Mouse (Mus musculus) embryo, embryonic 11.5 days (tissue): ENCODE measurements around the gene Flt3.

Experiments
- DNase-seq: peaks from one replicate; pipeline ENCODE4 v3.0.0-alpha.2; 2012; ENCODE audit warnings: low read depth, low spot score

The Flt3 gene

GRCm38 (mm10) chr5:147399843-147400504 is at the start of gene Flt3:
TSS of gene Flt3 (minus strand) at chr5:147400489.
- DNase-seq = no peak

DNA sequence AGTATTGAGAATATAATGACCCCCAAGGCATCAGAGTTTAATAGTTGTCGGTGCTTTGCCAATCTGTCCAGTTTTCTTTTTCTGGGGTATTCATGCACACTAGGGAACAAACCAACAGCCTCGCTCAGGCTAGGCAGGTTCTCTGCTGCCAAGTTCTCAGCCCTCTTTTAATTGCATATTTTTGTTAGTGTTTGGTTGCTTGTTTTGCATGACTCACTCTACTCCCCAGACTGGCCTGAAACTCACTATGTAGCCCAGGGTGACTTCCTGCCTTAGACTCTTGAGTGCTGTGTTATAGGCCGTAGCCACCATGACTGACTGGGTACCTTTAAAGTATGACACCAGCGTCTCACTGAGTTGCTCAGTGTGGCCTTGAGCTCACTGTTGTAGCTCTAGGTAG is 48.6 kb upstream of the Flt3 start:
- no peak for DNase-seq

DNA sequence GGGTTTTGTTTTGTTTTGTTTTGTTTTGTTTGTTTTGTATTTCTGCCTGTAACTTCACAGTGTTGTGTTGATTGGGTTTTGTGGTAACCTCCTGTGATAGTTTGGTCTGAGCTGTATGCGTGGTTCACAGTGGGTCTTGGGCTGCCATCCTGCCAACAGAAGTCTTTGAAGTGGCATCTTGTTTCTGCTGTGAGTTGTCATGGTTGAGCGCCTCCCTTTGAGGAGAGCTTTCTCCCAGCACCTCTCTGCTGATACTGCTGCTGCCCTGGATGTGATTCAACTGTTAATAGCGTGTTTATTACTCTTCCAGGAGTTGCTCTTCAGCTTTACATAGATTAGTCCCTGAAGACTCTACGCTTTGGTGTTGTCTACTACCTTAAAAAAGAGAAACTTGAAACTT is 48.2 kb upstream of the Flt3 start:
- no peak for DNase-seq

GRCm38 (mm10) chr5:147445252-147445651 is 45.0 kb upstream of the Flt3 start:
- no peak for DNase-seq

- no peak for DNase-seq
Observed at GRCm38 (mm10) chr5:147444757-147445156, 44.5 kb upstream of the Flt3 start.

DNA sequence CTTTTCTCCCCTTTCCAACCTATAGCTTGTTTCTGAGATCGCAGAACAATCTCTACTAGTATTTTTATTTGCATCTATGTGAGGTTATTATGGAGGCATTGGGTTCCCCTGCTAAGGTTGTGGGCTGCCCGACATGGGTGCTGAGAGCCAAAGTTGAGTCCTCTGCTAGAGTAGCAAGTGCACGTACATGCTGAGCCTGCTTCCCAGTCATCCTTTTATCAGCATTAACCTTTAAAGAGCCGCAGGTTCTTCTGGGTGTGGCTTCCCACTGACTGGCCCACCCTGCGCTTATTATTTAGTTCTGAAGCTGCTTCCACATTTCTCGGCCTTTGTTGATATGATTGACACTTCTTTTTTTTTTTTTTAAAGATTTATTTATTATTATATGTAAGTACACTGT is 44.0 kb upstream of the Flt3 start:
- no peak for DNase-seq

- no peak for DNase-seq
Observed at GRCm38 (mm10) chr5:147442741-147443140, 42.5 kb upstream of the Flt3 start.

GRCm38 (mm10) chr5:147441979-147442378 is 41.7 kb upstream of the Flt3 start:
- DNase-seq = no peak

DNA sequence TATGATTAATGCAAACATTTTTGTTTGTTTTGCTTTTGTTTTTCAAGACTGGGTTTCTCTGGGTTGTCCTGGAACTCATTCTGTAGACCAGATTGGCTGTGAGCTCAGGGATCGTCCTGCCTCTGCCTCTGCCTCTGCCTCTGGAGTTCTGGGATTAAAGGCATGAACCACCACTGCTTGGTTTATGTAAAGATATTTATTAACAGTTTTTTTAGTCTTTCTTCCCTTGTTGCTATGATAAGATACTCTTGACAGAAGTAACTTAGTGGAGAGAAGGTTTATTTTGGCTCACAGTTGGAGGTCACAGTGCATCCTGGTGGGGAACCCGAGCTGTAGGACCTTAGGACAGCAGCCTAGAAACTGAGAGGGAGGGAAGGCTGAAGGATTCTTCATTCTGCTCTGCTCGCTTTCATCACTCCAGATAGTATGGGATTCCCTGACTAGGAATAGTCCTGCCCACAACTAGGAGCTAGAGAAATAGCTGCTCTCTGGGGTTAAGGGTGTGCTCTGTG is 40.8 kb upstream of the Flt3 start:
- DNase-seq = no peak

DNA sequence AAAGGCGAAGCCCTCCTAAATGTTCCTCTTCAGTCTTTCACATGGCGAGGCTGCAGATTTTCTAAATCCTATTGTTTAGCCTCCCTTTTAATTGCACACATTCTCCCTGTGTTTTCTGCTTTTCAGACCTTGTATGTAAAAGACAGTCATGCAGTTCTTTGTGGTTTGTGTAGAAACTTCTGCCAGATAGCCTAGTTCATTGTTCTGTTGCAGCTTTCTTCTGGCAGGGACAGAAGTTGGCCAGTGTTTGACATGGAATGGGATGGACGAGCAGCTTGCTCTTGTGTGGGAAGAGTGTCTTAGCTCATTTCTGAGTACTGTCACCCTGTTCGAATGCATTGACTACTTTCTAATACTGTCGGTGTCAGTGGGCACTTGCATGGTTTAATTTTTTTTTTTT is 36.2 kb upstream of the Flt3 start:
- no peak for DNase-seq

DNA sequence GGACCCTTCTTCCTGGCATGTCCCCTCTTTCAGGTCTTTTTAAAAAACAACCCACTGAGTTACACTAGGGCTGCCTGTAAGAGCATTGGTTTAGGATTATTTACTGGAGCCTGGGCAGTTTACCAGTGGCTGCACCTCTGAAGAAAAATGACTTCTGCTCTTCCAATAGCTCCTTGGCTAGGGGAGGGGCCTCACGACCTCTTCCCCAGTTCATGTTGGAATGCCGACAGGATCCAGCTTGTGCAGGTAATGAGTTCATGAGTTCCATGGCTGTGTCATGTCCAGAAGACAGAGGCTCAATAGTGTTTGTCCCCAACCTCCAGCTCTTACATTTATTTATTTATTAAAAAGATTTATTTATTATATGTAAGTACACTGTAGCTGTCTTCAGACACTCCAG is 35.5 kb upstream of the Flt3 start:
- DNase-seq = no peak

DNA sequence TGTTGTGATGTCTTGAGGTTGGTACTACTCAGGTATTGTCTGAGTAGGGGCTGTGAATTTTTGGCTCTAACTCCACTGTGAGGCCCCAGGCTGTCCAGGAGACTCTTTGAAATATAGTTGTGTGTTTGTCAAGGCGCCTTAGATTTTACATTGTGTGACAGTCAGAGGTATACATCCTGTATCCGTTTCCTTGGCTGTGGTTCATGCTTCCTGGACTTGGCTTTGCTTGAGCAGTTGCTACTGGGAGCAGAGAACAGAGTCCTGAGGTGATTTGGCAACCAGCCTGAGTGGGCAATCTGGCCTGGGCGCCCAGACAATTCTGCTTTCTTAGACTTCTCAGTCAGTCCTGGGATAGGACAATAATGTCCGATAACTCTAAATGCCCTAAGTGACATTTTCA is 34.9 kb upstream of the Flt3 start:
- DNase-seq = no peak

DNA sequence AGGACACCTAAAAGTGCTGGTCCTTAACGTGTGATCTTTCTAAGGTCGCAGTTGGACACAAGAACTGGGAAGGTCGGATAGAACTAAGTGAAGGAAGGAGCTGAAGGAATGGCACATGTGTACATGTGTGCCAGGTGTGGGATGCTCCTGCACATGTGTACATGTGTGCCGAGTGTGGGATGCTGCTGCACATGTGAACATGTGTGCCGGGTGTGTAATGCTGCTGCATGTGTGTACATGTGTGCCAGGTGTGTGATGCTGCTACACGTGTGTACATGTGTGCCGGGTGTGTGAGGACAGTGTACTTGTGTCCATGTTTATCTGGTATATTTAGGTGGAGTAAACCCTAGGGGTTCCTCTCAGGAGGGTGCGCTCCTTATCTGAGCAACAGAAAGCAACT is 32.6 kb upstream of the Flt3 start:
- no peak for DNase-seq

DNA sequence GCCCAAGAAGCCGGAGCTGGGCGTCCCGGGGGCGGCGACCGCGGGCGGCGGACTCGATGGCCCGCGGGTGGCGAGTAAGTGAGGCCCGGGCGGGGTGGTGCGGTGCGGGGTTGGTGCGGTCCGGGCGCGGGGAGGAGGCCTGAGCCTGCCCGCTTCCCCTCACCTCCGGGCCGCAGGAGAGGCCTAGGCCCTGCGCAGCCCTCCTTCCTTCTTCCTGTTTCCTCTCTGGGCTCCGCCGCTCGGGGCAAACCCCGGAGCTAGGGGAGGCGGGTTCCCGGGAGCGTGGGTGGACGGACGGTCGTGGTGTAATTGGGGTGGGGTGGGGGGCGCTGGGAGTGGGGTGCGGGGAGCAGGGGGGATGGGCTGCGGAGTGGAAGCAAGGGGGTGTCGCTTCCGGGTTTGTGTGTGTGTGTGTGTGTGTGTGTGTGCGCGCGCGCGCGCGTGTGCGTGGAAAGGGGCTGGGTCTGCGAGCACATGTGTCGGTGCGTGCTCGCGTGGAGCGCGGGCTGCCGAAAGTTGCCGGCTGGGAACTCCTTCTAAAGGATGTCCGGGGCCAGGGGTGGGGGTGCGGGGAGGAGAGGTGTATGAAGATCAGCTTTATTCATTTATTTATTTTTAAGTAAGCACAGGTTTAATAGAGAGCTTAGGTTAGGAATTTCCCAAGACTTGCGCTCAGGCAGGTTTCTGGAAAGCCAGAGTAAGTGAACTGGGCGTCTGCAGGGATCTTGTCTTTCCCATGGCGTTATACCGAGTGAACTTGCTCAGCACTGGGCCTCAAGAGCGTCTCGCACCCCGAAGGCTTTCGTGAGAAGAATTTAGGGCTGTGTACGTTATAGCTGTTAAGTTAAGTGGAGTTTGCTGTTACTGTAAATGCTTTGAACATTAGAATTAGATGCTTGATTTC is 30.9 kb upstream of the Flt3 start:
- peak; percentile 22 for DNase-seq

DNA sequence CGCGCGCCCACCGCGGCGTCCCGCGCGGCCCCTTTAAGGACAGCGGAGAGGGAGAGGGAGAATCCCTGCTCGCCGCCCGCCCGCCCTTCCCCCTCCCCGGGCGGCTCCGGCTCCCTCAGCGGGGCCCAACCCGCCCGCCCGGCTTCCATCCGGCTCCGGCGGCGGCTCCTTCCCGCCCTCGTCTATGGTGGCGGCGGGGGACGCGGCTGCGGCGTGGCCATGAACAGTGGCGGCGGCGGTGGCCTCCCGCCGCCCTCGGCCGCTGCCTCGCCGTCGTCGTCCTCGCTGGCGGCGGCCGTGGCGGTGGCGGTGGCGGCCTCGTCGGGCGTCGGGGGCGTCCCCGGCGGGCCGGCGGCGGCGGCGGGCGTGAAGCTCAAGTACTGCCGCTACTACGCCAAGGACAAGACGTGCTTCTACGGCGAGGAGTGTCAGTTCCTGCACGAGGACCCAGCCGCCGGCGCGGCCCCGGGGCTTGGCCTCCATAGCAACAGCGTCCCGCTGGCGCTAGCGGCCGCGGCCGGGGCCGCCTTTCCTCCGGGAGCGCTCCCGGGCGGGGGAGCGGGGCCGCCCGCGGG is 30.2 kb upstream of the Flt3 start:
- peak; percentile 19 for DNase-seq

GRCm38 (mm10) chr5:147429535-147430305 is 29.4 kb upstream of the Flt3 start, which contains the start of gene Pan3:
TSS of gene Pan3 (plus strand) at chr5:147430161.
- DNase-seq = peak; percentile 93

DNA sequence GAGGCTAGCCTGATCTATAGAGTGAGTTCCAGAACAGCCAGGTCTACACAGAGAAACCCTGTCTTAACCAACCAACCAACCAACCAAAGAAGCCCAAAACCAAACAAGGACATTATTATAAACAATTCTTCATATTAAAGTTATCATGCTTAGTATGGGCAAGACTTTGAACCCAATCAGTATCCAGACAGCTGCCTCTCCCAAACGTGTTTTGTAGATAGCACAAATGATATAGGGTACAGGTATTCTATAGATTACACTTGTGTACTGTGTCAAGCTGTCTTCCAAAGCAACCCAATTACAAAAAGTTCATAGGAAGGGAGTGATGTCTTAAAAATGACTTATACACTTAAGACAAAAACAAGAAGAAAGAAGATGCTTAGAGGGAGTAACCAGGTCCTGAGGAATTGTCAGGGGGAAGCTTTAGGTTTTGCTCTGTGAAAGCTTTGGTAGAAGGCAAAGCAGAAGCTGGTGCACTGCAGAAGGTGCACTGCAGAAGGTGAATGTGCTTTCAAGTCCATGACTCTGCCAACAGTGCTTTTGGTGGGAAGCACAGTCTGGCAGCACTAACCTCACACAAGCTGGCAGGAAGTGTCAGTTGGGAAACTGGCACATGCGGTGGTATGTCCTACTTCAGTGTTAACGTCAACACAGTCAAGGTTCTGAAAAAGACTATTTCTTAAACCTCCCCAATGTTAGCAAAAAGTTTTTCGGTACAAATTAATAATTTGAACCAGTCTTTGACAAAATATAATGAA is 25.9 kb upstream of the Flt3 start:
- no peak for DNase-seq

DNA sequence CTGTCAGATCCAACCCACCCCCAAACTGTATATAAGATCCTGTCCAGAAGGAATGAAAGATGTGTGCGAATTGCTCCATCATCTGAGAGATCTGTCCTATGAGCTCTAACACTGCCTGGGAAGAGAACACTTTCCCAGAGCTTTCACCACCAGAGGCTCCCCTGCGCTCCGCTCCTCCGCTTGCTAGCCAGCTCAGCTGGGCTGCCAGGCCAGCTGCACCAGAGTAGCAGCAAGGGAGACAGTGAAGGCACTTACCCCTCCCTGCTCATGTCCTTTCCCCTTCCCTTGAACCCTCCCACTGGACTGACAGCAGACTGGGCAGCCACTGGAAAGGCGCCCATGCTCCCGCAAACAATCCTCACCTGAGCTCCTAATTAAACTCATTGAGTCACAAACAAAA is 23.3 kb upstream of the Flt3 start:
- DNase-seq = no peak

- DNase-seq = no peak
Observed at GRCm38 (mm10) chr5:147418394-147419121, 18.3 kb upstream of the Flt3 start.

DNA sequence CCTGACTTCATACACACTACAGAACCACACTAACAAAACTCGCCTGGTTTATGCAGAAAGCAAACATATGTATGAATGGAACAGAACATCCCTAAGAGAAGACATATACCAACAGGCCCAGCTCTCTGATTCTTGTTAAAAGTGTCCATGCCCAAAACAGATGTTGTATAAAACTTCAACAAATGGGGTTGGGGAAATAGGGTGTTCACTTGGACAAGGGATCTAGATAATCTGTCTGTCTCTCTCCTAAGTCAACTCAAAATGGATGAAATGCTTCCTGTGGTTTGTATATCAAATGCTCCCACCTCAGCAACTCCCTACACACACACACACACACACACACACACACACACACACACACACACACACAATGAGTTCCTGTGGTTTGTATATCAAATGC is 17.7 kb upstream of the Flt3 start:
- DNase-seq = no peak
